Mouse (Mus musculus) brain, embryonic 14.5 days (tissue): ENCODE results near the gene Pdcd6ip.

Source experiments
- CTCF ChIP-seq: fragments of 200-500 bp; IDR thresholded peaks from 2 replicates; pipeline ENCODE4 v1.5.1; 2012; ENCODE audit warnings: inconsistent platforms, mild to moderate bottlenecking, moderate library complexity, borderline replicate concordance; ENCODE audit not compliant: insufficient read depth, insufficient read length; ENCODE audit errors: extremely low read depth
- POLR2A ChIP-seq: fragments of 200-500 bp; IDR thresholded peaks from 2 replicates; pipeline ENCODE4 v1.6.1; 2012; ENCODE audit warnings: mild to moderate bottlenecking, inconsistent platforms, borderline replicate concordance; ENCODE audit not compliant: poor library complexity, insufficient read depth, insufficient read length, severe bottlenecking; ENCODE audit errors: extremely low read depth

- TF ChIP-seq CTCF, result peak; percentile 84; the same call in 1 of the 2 replicates
- no peak for TF ChIP-seq POLR2A
These were observed 78.4 kb downstream of the Pdcd6ip start for GRCm38 (mm10) chr9:113629632-113630031.
